Mouse (Mus musculus) right cerebral cortex, postnatal 14 days (tissue): Measurements from ENCODE around the gene Nfia.

Experiments used
- DNase-seq: peaks from one replicate; pipeline ENCODE4 v3.0.0; 2022

The Nfia gene

GRCm38 (mm10) chr4:97819101-97819500 lies 46.6 kb downstream of the Nfia start:
- no peak for DNase-seq

- DNase-seq, result no peak
These were observed 48.1 kb downstream of the Nfia start for GRCm38 (mm10) chr4:97820474-97821259.

GRCm38 (mm10) chr4:97821556-97822251 lies 49.2 kb downstream of the Nfia start:
- no peak for DNase-seq

DNA sequence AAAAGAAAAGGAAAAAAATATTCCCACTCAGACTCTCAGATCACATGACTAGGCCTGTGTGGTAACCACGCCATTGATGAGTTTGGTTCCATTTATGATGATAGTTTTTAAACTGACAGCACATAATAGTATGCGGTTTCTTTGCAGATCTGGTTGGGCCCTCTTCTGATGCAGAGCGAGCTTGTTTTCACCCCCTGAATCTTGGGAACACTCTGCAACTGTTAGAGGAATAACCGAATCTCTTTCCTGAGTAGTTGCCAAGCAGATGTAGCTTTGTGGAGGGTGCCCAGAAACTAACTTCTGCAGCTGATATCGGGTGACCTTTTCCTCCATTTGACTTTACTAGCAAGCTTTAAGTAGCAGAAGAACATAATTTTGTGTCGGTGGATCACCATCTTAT lies 51.0 kb downstream of the Nfia start:
- DNase-seq, result no peak

DNA sequence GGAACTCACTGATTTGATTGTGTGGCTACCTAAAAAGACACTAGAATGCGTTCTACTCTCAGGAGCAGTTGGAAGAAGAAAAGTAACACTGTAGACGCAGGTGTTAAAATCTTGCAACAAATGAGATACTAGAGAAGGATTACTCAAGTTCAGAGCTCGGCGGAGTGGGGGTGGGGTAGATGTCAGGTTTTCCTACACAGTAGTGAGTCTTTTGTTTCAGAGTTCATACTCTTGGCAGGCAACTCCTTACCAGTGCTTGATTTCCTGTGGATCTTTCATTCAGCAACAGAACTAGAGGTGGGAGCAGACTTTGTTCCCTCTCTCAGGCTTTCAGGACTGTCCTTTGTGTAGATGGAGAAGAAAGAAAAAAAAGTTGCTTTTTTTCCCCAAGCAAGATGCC lies 51.9 kb downstream of the Nfia start:
- no peak for DNase-seq

DNA sequence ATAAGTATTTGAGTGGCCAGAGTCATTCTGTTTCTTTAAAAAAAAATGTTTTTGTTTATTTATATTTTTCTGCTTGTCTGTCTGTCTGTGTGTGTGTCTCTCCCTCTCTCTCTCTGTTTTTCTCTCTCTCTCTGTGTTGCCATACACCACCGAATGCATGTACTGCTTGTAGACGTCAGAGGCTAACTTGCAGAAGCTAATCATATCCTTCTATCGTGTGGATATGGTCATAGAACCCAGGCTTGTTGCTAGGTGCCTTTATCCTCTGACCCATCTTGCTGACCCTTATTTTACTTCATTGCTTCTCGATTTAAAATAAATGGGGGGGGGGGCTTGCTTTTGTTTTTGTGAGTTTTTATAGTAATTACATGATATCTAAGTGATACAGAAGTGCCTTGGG lies 52.9 kb downstream of the Nfia start:
- no peak for DNase-seq

- DNase-seq, result no peak
These were observed 53.3 kb downstream of the Nfia start for GRCm38 (mm10) chr4:97825841-97826240.

DNA sequence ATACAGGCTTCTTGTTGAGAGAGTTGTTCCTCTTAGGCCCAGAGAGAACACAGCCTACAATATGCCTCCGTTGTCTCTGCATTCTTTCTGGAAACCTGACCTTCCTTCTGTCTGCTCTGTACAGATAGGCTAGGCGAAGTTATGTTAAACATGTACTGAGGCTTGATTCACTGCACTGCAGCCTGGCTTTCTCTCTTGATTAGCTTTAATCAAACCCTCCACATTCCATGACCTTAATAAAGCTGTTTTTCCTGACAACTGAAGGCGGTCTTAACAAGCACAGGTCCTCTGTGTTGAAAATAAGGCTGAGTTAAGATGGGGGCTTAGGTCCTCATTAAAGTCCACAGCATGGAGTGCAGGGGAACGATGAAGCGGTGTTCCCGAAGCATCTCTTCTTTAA lies 54.6 kb downstream of the Nfia start:
- DNase-seq, result no peak

DNA sequence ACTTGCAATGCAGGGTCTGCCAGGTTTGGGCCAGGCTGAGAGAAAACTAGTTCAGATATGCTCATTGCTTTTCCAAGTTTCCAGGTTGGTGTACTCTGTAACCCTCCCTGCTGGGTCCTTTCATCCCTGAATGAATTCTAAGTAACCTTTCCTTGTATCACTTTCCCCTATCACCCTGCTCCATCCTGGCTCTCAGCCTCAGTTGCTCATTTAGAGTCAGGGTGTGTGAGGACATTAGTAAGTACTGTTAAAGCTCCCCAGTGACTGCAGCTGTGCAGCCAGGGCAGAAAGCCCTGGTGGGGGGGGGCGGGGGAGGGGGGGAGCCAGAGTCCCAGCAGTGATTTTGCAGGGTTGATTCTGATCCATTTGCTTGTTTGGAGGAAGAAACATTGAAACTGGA lies 56.0 kb downstream of the Nfia start:
- DNase-seq, result no peak

DNA sequence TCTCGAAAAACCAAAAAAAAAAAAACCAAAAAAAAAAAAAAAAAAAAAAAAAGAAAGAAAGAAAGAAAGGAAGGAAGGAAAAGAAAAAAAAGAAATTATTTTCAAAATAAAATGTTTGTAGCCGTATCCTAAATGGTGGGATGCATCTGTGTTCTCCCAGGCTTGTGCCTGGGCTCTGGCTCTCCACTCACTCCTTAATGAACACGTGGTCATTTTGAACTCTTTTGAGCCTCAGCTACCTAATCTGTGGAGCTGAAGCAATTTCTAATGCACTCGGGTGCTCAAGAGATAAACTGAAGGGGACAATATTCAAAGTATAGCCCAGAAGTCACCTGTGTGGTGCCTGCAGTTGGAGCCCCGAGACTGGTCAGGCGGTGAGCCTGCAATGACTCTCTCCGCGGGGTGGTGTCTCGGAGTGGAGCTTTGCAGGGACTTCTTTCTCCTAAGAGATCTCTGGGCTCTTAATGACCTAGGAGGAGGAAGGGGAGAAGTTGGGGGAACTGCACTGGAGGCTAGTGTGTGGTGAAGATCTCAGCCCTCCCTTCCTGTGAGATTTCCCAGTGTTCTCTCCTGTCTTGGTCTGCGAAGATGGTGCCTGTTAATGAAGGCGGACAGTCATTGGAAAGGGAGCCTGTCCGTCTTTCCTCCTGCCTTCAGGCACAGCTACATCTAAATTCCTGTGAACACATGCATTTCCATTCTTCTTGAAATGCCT lies 57.0 kb downstream of the Nfia start:
- no peak for DNase-seq

DNA sequence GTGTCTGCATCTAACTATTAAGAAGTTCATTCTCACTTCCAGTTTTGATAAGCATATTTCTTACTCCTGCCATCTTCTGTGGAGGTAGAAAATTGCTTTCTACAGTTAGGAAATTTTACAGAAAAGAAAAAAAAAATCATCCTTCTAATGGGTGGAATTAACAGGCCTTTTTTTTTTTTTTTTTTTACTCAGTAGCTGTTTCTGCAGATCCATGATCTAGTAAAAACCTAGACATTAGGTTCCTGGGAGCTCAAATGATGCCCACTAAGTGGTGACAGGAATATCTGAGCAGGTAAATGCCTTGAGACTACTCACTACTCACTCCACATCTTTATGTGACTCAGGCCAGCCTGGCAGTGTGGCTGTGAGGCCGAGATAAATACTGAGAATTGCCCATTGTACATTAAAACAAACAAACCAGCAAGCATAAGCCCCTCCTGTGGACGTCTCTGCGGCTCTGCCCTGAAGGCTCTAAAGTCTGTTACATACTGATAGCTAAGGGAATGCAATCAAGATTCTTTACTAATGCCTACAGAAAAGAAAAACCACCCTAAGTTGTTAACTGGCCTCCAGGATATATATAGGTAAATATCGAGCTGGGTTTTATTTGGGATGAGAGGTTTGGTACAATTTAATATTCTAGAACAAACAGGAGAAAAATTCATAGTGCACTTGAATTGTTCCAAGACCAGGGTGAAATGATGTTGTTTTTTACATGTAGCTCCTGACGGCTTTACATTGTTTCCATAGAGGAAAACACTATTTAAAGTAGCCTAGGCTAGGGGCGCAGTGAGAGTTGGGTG lies 57.7 kb downstream of the Nfia start:
- no peak for DNase-seq

DNA sequence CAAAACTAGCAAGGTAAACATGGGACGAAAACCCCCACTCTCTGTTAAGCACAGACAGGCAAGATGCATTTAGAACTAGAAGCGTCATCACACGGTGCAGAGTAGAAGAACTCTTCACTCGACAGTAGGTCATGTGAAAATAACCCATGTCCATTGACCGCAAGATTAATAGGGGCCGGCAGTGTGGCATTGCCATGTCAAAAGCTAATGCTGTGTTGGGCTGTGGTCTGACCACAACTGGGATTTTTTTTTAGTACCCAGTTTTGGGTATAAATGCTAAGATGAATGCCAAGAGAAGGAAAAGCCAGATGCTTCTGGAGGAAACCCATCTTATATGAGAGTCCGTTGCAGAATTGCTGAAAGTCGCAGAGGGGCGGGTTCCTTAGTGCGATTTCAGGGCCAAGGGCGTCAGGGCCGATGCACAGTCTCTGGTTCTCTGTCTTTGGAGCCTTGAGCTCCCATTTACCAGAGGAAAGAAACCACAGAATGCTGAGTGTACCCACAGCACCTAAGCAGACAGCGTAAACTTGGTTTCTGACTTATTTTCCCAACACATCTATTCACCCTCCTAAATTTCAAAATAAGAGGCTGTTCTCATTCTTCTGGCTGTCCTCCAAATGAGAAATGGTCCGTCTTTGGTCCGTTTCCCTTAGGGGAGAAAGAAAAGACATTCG lies 58.5 kb downstream of the Nfia start:
- DNase-seq, result no peak

DNA sequence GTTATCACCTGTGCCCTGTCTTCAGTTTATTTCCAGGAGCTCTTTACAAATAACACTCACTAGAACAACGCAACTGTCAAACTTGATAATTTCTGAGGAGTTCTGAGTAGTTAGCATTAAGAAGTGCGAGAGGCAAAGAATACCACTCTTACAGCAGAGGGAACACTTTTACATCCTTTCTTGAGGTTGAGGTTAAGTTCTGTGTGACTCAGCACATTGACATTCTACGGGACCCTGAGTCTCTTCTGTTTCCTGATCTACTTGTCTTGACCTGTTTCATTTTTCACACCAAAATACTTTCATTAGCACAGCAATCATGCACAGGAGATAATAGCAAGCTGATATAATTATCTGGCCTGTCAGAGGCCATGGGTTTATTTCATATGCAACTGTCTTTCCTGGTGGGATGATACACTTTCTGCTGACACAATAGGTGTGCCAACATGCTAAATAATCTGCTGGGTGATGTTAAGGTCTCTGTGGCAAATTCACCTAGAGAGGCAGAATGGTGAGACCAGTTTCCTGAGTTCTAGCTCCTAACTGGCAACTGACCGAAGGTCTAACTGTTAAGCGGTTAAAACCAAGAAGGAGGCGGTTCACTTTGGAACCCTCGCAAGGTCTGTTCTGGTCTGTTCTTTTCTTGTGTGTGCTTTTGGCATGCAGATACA lies 59.2 kb downstream of the Nfia start:
- DNase-seq, result no peak

GRCm38 (mm10) chr4:97832279-97832640 lies 59.7 kb downstream of the Nfia start:
- DNase-seq, result no peak

GRCm38 (mm10) chr4:97836812-97837211 lies 64.3 kb downstream of the Nfia start:
- DNase-seq, result no peak

- no peak for DNase-seq
These were observed 65.2 kb downstream of the Nfia start for GRCm38 (mm10) chr4:97837724-97838123.

DNA sequence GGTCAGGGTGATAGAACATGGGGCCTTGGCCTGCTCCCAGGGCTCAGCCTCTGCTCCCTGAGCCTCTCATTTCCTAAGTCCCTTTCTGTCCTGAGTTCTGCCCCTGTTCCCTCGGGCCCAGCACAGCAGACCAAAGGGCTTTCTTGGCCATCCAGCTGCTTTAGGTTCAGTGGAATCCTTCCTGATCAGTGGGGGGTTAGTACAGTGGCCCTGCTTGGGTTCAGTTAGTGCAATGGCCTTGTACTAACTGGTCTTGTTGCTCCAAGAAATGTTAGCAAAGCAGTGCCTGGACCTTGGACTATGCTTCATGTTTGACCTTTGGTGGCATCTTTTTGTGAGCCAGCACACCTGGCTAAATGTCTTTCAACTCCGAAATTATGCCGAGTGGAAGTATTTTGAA lies 66.1 kb downstream of the Nfia start:
- no peak for DNase-seq

DNA sequence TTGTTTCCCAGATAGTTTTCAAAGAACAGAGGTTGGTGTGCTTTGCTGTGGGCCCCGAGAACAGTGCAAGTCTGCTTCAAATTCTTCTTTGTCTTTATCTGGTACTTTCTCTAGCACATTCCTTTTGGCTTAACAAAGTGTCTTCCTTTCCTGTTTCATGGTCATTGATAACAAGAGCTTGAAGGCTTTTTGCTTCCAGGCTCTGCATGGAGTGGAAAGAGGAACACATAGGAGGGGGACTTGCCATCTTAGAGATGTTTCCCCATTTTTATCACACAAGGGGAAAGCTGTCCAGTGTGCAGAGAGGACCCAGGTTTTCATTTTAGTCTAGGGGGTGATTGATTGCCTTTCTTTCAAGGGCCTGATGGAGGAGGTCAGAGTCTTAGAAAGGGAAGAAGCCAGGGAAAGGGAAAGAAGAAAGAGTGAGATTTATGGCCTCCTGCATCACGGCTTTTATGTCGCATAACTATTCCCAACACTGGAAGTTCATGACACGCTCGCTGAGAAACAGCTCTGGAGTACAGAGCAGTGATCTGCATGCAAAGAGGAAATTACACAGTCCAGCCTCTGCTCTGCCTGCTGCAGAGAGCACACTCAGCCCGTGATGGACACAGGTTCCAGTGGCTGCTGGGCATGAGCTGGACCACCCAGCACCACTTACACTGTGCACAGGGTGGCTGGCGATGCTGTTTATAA lies 67.0 kb downstream of the Nfia start:
- no peak for DNase-seq

DNA sequence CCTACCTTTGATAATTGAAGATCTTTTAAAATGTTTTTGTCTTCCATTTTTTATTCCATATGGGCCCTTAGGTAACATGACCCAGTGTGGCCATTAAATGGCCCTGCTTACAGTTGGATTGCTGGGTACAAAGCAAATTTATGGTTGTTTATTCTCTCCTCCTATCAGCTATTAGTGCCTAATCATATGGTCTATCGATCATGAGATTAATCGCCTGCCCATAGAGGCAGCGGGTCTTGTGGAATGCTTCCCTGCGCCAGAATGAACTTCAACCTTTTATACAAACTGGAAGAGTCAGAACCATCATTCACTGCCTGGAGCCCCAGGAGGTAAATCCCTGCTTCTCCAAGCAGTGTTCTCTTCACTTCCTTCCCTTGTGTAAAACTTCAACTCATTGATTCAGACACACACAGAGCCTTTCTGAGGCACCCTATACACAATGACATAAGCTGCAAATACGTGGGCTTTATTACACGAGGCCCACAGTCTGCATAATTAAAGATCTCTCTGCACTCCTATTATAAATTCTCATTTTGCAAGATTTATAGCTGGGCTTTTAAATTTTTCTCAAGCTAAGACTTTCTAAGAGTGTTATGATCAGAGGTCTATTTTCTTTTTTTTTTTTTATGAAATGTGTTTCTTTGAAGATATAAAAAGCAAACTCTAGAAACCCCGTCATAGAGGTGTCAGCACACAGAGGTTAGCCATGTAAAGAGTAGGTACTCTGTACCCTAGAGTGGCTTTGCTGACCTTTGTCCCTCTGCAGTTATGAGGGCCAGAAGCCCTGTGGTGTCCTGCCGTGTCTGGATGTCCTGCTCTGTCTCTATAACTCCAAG lies 67.9 kb downstream of the Nfia start:
- no peak for DNase-seq

GRCm38 (mm10) chr4:97841063-97841595 lies 68.6 kb downstream of the Nfia start:
- no peak for DNase-seq
